Mouse (Mus musculus) megakaryocyte-erythroid progenitor cell, adult 5-6 weeks (primary cell): Measurements from ENCODE around the gene Fhit. TPM values are rescaled to one million over a fixed set of nuclear protein-coding genes. Genes with fewer than 3 reads are reported as not detected.

Experiments used
- ATAC-seq: replicated peaks from 2 replicates; pipeline ENCODE4 v1.8.0; 2016; ENCODE audit warnings: mild to moderate bottlenecking, inconsistent platforms; ENCODE audit not compliant: severe bottlenecking, poor library complexity, low FRiP score, low TSS enrichment
- total RNA-seq, 2 experiments: library from RNA; stranded (forward) in 1 of 2; stranded (reverse) in 1 of 2; fragments of 200-1000, 215-1000 nt in 1 of 2; fragments of >200 nt in 1 of 2; fragmentation: Nextera tagmentation in 1 of 2; gene quantifications; 2 replicates each; pipeline ENCODE4 v1.2.3; 2014 to 2017

Gene Fhit
- total RNA-seq, 2 experiments from 2014 or later: 12.6 to 17.1 TPM

DNA sequence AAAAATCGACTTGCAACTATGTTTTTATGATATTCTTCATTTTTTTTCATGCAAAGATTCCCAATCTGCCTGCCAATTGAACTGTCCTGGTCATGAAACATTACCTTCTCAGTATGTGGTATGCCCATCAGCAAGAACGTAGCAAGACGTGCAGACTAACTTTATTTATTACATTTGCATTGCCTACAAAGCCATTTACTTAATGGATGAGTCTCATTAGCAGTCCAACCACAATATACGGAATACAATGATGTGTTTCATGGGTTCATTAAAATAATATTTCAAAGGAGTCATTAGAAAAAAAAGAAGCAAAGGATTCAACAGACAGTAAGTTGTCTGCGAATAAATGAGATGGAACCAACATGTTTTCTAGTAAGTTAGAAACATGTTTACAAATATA is 933.1 kb downstream of the Fhit start:
- no peak for ATAC-seq

DNA sequence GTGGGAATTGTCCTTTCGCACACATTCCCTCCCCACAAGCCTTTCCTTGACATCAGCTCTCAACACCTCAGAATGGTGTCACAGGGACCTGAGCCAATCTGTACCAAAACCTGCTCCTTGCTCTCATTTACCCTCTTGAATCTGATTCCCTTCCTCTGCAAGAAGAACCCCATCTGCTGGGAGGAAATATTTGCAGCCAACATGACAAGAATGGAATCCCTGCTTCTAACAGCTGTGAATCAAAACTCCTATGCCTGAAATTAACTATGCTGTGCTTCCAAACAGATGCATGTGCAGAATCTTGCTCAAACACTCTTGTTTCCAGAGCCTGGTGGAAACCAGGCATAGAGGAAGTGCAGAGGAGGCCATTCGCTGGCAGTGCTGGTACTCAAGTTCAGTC is 940.0 kb downstream of the Fhit start:
- no peak for ATAC-seq

- ATAC-seq: no peak
Measured at GRCm38 (mm10) chr14:10213216-10213615, 948.6 kb downstream of the Fhit start.

- ATAC-seq: no peak
Measured at GRCm38 (mm10) chr14:10211184-10211583, 950.7 kb downstream of the Fhit start.

DNA sequence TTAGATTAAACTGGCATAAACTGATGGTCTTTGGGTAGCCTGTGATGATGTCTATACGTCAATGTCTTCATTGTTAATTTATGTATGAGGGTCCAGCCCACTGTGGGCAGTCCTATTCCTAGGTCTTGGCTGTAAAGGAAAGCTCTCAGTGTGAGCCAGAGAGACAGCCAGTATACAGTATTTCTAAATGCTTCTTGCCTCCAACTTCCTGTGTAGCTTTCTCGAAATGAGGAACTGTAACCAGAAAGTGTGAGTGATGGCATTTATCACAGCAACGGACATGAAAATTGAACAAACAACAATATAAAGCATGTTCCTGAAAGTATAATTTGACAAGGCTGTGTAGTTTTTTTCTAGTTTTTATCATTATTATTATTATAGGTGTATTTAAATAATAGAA is 952.8 kb downstream of the Fhit start:
- no peak for ATAC-seq

- no peak for ATAC-seq
Measured at GRCm38 (mm10) chr14:10205699-10206098, 956.1 kb downstream of the Fhit start.

GRCm38 (mm10) chr14:10205290-10205689 is 956.5 kb downstream of the Fhit start:
- no peak for ATAC-seq

GRCm38 (mm10) chr14:10194130-10194529 is 967.7 kb downstream of the Fhit start:
- ATAC-seq: no peak

DNA sequence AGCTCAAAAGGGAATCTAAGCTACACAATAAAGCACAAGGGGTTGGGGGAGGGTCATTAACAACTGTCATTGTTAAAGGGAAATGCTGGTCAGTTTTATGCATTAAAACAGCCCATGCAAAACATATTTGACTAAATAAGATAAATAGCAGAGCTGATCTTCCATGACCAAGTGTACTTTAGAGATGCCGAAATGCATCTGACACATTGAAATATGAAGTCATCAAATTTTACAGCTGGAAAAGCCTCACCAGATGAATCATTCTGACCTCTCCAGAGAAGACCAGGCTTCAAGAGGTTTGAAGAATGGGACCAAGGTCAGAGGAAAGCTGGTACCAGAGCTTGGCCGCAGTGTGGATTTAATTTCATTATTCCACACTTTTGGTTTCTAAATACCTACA is 990.1 kb downstream of the Fhit start:
- ATAC-seq: no peak

GRCm38 (mm10) chr14:10166641-10167429 is 995.0 kb downstream of the Fhit start:
- no peak for ATAC-seq

GRCm38 (mm10) chr14:10149872-10150271 is 1012.0 kb downstream of the Fhit start:
- no peak for ATAC-seq

GRCm38 (mm10) chr14:10139311-10139710 is 1022.5 kb downstream of the Fhit start:
- no peak for ATAC-seq

GRCm38 (mm10) chr14:10133873-10134272 is 1028.0 kb downstream of the Fhit start:
- no peak for ATAC-seq

DNA sequence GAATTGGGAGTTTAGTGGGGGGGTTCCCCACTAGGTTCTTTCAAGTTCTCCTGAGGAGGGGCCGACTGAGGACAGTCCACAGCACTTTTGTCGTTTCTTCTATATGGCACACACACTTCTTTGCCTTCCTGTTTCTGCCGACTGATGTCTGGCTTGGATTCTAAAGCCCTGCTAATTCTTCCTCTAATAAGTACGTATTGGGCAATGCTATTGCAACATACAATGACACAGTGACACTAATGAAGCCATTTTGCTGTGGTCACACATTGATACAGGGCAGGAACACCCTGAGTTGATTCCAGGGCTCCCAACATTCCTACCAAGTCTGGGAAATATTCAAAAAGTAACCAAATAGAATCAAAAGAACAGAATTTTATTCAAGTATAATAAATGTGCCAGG is 1032.2 kb downstream of the Fhit start:
- ATAC-seq: no peak

DNA sequence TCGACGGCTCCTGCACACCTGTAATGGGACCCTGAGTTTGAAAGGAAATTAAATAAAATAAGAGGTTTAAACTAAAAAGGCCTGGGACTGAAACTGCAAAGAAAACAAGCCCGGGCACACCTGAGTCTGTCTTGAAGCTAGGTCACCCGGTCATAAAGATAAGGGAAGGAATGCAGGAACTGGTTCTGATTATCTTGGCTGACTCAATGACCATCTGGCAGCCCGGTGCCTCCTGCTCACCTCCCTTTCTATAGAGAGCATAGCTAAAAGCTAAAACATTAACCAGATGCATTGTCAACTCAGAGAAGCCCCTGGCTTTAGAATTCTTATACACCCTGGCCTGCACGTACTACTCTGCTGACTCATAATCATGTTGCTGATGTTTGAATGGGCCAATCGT is 1032.7 kb downstream of the Fhit start:
- ATAC-seq: no peak

- no peak for ATAC-seq
Measured at GRCm38 (mm10) chr14:10126536-10126935, 1035.3 kb downstream of the Fhit start.

DNA sequence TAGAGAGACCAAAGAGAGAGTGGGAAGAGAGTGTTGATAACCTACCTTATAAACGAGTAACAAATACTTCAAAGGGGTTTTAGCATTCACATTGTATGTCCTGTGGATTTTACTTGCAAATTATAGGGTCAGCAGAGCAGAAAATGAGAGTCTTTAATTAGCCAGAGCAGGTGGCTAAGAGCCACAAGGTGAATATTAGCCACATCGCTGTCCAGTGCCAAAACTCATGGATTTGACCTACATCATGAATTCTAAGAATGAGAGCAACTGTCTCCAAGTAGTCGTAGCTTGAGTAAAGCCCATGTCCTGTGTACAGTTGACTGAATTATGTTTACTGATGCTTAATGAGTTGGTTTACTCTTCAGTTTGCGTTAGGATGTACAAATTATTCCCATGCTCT is 1039.7 kb downstream of the Fhit start:
- no peak for ATAC-seq

- ATAC-seq: no peak
Measured at GRCm38 (mm10) chr14:10096236-10096635, 1065.6 kb downstream of the Fhit start.

- no peak for ATAC-seq
Measured at GRCm38 (mm10) chr14:10079062-10079461, 1082.8 kb downstream of the Fhit start.

- ATAC-seq: no peak
Measured at GRCm38 (mm10) chr14:10049947-10050346, 1111.9 kb downstream of the Fhit start.

GRCm38 (mm10) chr14:10047123-10047783 is 1114.6 kb downstream of the Fhit start:
- ATAC-seq: no peak
